Mouse (Mus musculus): Measurements from ENCODE around the gene Mcm2.

GRCm38 (mm10) chr6:88913022-88913421 is 14.4 kb upstream of the Mcm2 start:
- TF ChIP-seq CTCF (IDR thresholded peaks at IDR 0.05; ENCODE audit: extremely low read depth, insufficient read length, insufficient replicate concordance, low read depth, low read length) (no peak), POLR2A (IDR thresholded peaks at IDR 0.05; ENCODE audit: low read depth, low read length) (no peak)
